Mouse (Mus musculus): Measurements from ENCODE around the gene Sult2b1. TPM values are rescaled to one million over a fixed set of nuclear protein-coding genes. Genes with fewer than 3 reads are reported as not detected.

Gene Sult2b1
- polyA plus RNA-seq, 1 experiment from 2014 or later, result 0.72 TPM

GRCm38 (mm10) chr7:45709036-45709435 is 75.4 kb downstream of the Sult2b1 start:
- no peak overlapping the region for H3K4me2 ChIP-seq (ENCODE audit: low read depth, low read length)
- H3K9ac ChIP-seq (ENCODE audit: low read length), result no peak overlapping the region
- no peaks in the 10 kb centered on the region for H3K9me3 ChIP-seq (replicated peaks; ENCODE audit: control insufficient read depth, low read length)
- peaks cover 33% of the 10 kb centered on the region for H3K4me1 ChIP-seq (ENCODE audit: control insufficient read depth, insufficient read depth, low read length)
- no peak overlapping the region for H3K27ac ChIP-seq (ENCODE audit: low read length)
- H3K4me3 ChIP-seq (ENCODE audit: low read length), result no peak overlapping the region
- WGBS, result 44% methylated on average over 6 of the region's 6 CpGs
- no peak for ATAC-seq (replicated peaks; ENCODE audit: extremely low read depth, insufficient read depth, low FRiP score)
- no peaks in the 10 kb centered on the region for H3K27me3 ChIP-seq (ENCODE audit: control insufficient read depth, insufficient read depth, low read length)
- H3K36me3 ChIP-seq (ENCODE audit: control insufficient read depth, insufficient read depth), result peaks cover 24% of the 10 kb centered on the region

GRCm38 (mm10) chr7:45708221-45708761 is 76.2 kb downstream of the Sult2b1 start:
- H3K27ac ChIP-seq (ENCODE audit: low read length), result no peak overlapping the region
- no peaks in the 10 kb centered on the region for H3K9me3 ChIP-seq (replicated peaks; ENCODE audit: control insufficient read depth, low read length)
- peaks cover 22% of the 10 kb centered on the region for H3K36me3 ChIP-seq (ENCODE audit: control insufficient read depth, insufficient read depth)
- H3K4me2 ChIP-seq (ENCODE audit: low read depth, low read length), result peak overlapping the region; percentile 99
- WGBS, result 43% methylated on average over 13 of the region's 13 CpGs
- H3K27me3 ChIP-seq (ENCODE audit: control insufficient read depth, insufficient read depth, low read length), result no peaks in the 10 kb centered on the region
- ATAC-seq (replicated peaks; ENCODE audit: extremely low read depth, insufficient read depth, low FRiP score), result no peak
- peaks cover 37% of the 10 kb centered on the region for H3K4me1 ChIP-seq (ENCODE audit: control insufficient read depth, insufficient read depth, low read length)
- H3K4me3 ChIP-seq (ENCODE audit: low read length), result peak overlapping the region; percentile 76
- H3K9ac ChIP-seq (ENCODE audit: low read length), result no peak overlapping the region

- H3K27me3 ChIP-seq (ENCODE audit: control insufficient read depth, insufficient read depth, low read length), result no peaks in the 10 kb centered on the region
- peak overlapping the region; percentile 95 for H3K27ac ChIP-seq (ENCODE audit: low read length)
- ATAC-seq (replicated peaks; ENCODE audit: extremely low read depth, insufficient read depth, low FRiP score), result peak; percentile 28
- peak overlapping the region; percentile 64 for H3K9ac ChIP-seq (ENCODE audit: low read length)
- peak overlapping the region; percentile 76 for H3K4me3 ChIP-seq (ENCODE audit: low read length)
- H3K36me3 ChIP-seq (ENCODE audit: control insufficient read depth, insufficient read depth), result peaks cover 14% of the 10 kb centered on the region
- H3K4me2 ChIP-seq (ENCODE audit: low read depth, low read length), result peak overlapping the region; percentile 99
- under 1% methylated on average over 27 of the region's 27 CpGs for WGBS
- H3K9me3 ChIP-seq (replicated peaks; ENCODE audit: control insufficient read depth, low read length), result no peaks in the 10 kb centered on the region
- H3K4me1 ChIP-seq (ENCODE audit: control insufficient read depth, insufficient read depth, low read length), result peaks cover 37% of the 10 kb centered on the region
These were observed 77.0 kb downstream of the Sult2b1 start for GRCm38 (mm10) chr7:45707375-45707967.

GRCm38 (mm10) chr7:45706721-45707241 is 77.7 kb downstream of the Sult2b1 start:
- H3K9ac ChIP-seq (ENCODE audit: low read length), result peak overlapping the region; percentile 91
- peak; percentile 11 for ATAC-seq (replicated peaks; ENCODE audit: extremely low read depth, insufficient read depth, low FRiP score)
- peak overlapping the region; percentile 99 for H3K4me2 ChIP-seq (ENCODE audit: low read depth, low read length)
- H3K36me3 ChIP-seq (ENCODE audit: control insufficient read depth, insufficient read depth), result peaks cover 13% of the 10 kb centered on the region
- no peaks in the 10 kb centered on the region for H3K9me3 ChIP-seq (replicated peaks; ENCODE audit: control insufficient read depth, low read length)
- WGBS, result 1% methylated on average over 43 of the region's 45 CpGs
- no peaks in the 10 kb centered on the region for H3K27me3 ChIP-seq (ENCODE audit: control insufficient read depth, insufficient read depth, low read length)
- peak overlapping the region; percentile 76 for H3K4me3 ChIP-seq (ENCODE audit: low read length)
- peaks cover 37% of the 10 kb centered on the region for H3K4me1 ChIP-seq (ENCODE audit: control insufficient read depth, insufficient read depth, low read length)
- peak overlapping the region; percentile 95 for H3K27ac ChIP-seq (ENCODE audit: low read length)

GRCm38 (mm10) chr7:45705873-45706281 is 78.6 kb downstream of the Sult2b1 start:
- Histone ChIP-seq H3K4me3 (ENCODE audit: low read length) (peak overlapping the region; percentile 76), H3K36me3 (ENCODE audit: control insufficient read depth, insufficient read depth) (peaks cover 6% of the 10 kb centered on the region), H3K4me1 (ENCODE audit: control insufficient read depth, insufficient read depth, low read length) (peaks cover 41% of the 10 kb centered on the region), H3K9me3 (replicated peaks; ENCODE audit: control insufficient read depth, low read length) (no peaks in the 10 kb centered on the region), H3K9ac (ENCODE audit: low read length) (peak overlapping the region; percentile 91), H3K4me2 (ENCODE audit: low read depth, low read length) (peak overlapping the region; percentile 99), H3K27me3 (ENCODE audit: control insufficient read depth, insufficient read depth, low read length) (no peaks in the 10 kb centered on the region; the same call in 1 of the 2 replicates), H3K27ac (ENCODE audit: low read length) (peak overlapping the region; percentile 95)
- WGBS, result 2% methylated on average over 7 of the region's 7 CpGs
- peak; percentile 20; the same call in 1 of the 2 replicates for ATAC-seq (replicated peaks; ENCODE audit: extremely low read depth, insufficient read depth, low FRiP score)

- WGBS, result under 1% methylated on average over 21 of the region's 21 CpGs
- peaks cover 1% of the 10 kb centered on the region for H3K36me3 ChIP-seq (ENCODE audit: control insufficient read depth, insufficient read depth)
- H3K27ac ChIP-seq (ENCODE audit: low read length), result peak overlapping the region; percentile 95
- ATAC-seq (replicated peaks; ENCODE audit: extremely low read depth, insufficient read depth, low FRiP score), result no peak
- peak overlapping the region; percentile 99 for H3K4me2 ChIP-seq (ENCODE audit: low read depth, low read length)
- H3K9ac ChIP-seq (ENCODE audit: low read length), result peak overlapping the region; percentile 91
- peak overlapping the region; percentile 76 for H3K4me3 ChIP-seq (ENCODE audit: low read length)
- peaks cover 2% of the 10 kb centered on the region for H3K27me3 ChIP-seq (ENCODE audit: control insufficient read depth, insufficient read depth, low read length)
- peaks cover 41% of the 10 kb centered on the region for H3K4me1 ChIP-seq (ENCODE audit: control insufficient read depth, insufficient read depth, low read length)
- no peaks in the 10 kb centered on the region for H3K9me3 ChIP-seq (replicated peaks; ENCODE audit: control insufficient read depth, low read length)
These were observed 79.0 kb downstream of the Sult2b1 start for GRCm38 (mm10) chr7:45705443-45705864.

GRCm38 (mm10) chr7:45704730-45705442 is 79.6 kb downstream of the Sult2b1 start, which contains the start of gene Dbp:
Gene Dbp (plus strand): TSS chr7:45705088.
- peaks cover 6% of the 10 kb centered on the region for H3K27me3 ChIP-seq (ENCODE audit: control insufficient read depth, insufficient read depth, low read length)
- H3K9ac ChIP-seq (ENCODE audit: low read length), result peak within 1 kb of the TSS; percentile 91
- peak within 1 kb of the TSS; percentile 99 for H3K4me2 ChIP-seq (ENCODE audit: low read depth, low read length)
- H3K9me3 ChIP-seq (replicated peaks; ENCODE audit: control insufficient read depth, low read length), result no peaks in the 10 kb centered on the region
- no peaks in the 10 kb centered on the region; the same call in 1 of the 2 replicates for H3K36me3 ChIP-seq (ENCODE audit: control insufficient read depth, insufficient read depth)
- H3K4me1 ChIP-seq (ENCODE audit: control insufficient read depth, insufficient read depth, low read length), result peaks cover 47% of the 10 kb centered on the region
- ATAC-seq (replicated peaks; ENCODE audit: extremely low read depth, insufficient read depth, low FRiP score), result peak; percentile 85
- H3K27ac ChIP-seq (ENCODE audit: low read length), result peak within 1 kb of the TSS; percentile 95
- H3K4me3 ChIP-seq (ENCODE audit: low read length), result peak within 1 kb of the TSS; percentile 76
- under 1% methylated on average over 36 of the region's 36 CpGs for WGBS

GRCm38 (mm10) chr7:45704046-45704559 is 80.4 kb downstream of the Sult2b1 start:
- peaks cover 14% of the 10 kb centered on the region for H3K27me3 ChIP-seq (ENCODE audit: control insufficient read depth, insufficient read depth, low read length)
- peaks cover 53% of the 10 kb centered on the region for H3K4me1 ChIP-seq (ENCODE audit: control insufficient read depth, insufficient read depth, low read length)
- peak overlapping the region; percentile 66 for H3K9ac ChIP-seq (ENCODE audit: low read length)
- under 1% methylated on average over 13 of the region's 13 CpGs for WGBS
- H3K4me2 ChIP-seq (ENCODE audit: low read depth, low read length), result peak overlapping the region; percentile 99
- no peaks in the 10 kb centered on the region for H3K36me3 ChIP-seq (ENCODE audit: control insufficient read depth, insufficient read depth)
- H3K4me3 ChIP-seq (ENCODE audit: low read length), result peak overlapping the region; percentile 52
- H3K9me3 ChIP-seq (replicated peaks; ENCODE audit: control insufficient read depth, low read length), result no peaks in the 10 kb centered on the region
- ATAC-seq (replicated peaks; ENCODE audit: extremely low read depth, insufficient read depth, low FRiP score), result peak; percentile 42
- H3K27ac ChIP-seq (ENCODE audit: low read length), result peak overlapping the region; percentile 91

Data from heart, embryonic 16.5 days (tissue).